Mouse (Mus musculus) kidney, embryonic 15.5 days (tissue): ENCODE data around the gene Cbfa2t2. TPM values are rescaled to one million over a fixed set of nuclear protein-coding genes. Genes with fewer than 3 reads are reported as not detected.
"Not testable (repeated sequence)": the region's sequence is repeated elsewhere in the genome, so short reads cannot be mapped to it uniquely, and the experiment has no call there.

Experiments used
- ATAC-seq: fragments of 200-750 bp; cut with Nextera tagmentation; replicated peaks from 2 replicates; pipeline ENCODE4 v1.8.0; 2017; ENCODE audit warnings: moderate TSS enrichment; ENCODE audit not compliant: low FRiP score
- H3K27ac ChIP-seq: fragments of 300-500 bp; sonication (generic); 2 replicates; pipeline ENCODE4 v1.5.1; 2015; ENCODE audit warnings: mild to moderate bottlenecking, inconsistent platforms
- H3K27me3 ChIP-seq: fragments of 300-500 bp; sonication (generic); 2 replicates; pipeline ENCODE4 v1.6.1; 2015; ENCODE audit warnings: inconsistent platforms
- H3K36me3 ChIP-seq: fragments of 300-500 bp; sonication (generic); 2 replicates; pipeline ENCODE4 v1.6.1; 2015; ENCODE audit warnings: inconsistent platforms
- H3K4me1 ChIP-seq: fragments of 300-500 bp; sonication (generic); 2 replicates; pipeline ENCODE4 v1.6.1; 2015; ENCODE audit warnings: inconsistent platforms
- H3K4me2 ChIP-seq: fragments of 300-500 bp; sonication (generic); 2 replicates; pipeline ENCODE4 v1.6.1; 2015; ENCODE audit warnings: moderate library complexity, mild to moderate bottlenecking, inconsistent platforms
- H3K4me3 ChIP-seq: fragments of 300-500 bp; sonication (generic); replicated peaks from 2 replicates; pipeline ENCODE4 v1.5.1; 2015; ENCODE audit warnings: mild to moderate bottlenecking, inconsistent platforms
- H3K9ac ChIP-seq: fragments of 300-500 bp; sonication (generic); 2 replicates; pipeline ENCODE4 v1.6.1; 2015; ENCODE audit warnings: mild to moderate bottlenecking, inconsistent platforms
- H3K9me3 ChIP-seq: fragments of 300-500 bp; sonication (generic); replicated peaks from 2 replicates; pipeline ENCODE4 v1.6.1; 2016; ENCODE audit warnings: inconsistent platforms
- WGBS: fragments of 180-500 bp; shearing (Covaris S2); methylation state at CpG from one replicate; pipeline ENCODE4 v1.1.7; 2015; ENCODE audit warnings: mixed read lengths; 5-methylcytosine and 5-hydroxymethylcytosine counted together
- polyA plus RNA-seq: library from polyadenylated mRNA; unstranded; fragments of >200 nt; fragmentation: Nextera tagmentation; extraction: Ambion mirVana; gene quantifications from 2 replicates; pipeline ENCODE4 v1.2.1, GENCODE M21; 2015

Gene Cbfa2t2
- polyA plus RNA-seq, 1 experiment from 2014 or later = 46.0 TPM

- no peaks in the 10 kb centered on the region for H3K36me3 ChIP-seq
- H3K4me3 ChIP-seq = no peak overlapping the region
- H3K9me3 ChIP-seq = no peaks in the 10 kb centered on the region
- H3K9ac ChIP-seq = no peak overlapping the region
- no peak overlapping the region for H3K27ac ChIP-seq
- ATAC-seq = no peak
- no peak overlapping the region for H3K4me2 ChIP-seq
- H3K4me1 ChIP-seq = 0 out of 2 replicates have a peak, but pooled peaks cover 8% of the 10 kb centered on the region
- WGBS = 71% methylated on average over 3 of the region's 3 CpGs
- H3K27me3 ChIP-seq = no peaks in the 10 kb centered on the region
These were observed 40.7 kb downstream of the Cbfa2t2 start for GRCm38 (mm10) chr2:154477028-154477427.

GRCm38 (mm10) chr2:154491788-154492187, 55.5 kb downstream of the Cbfa2t2 start:
- Histone ChIP-seq H3K4me2 (no peak overlapping the region), H3K9ac (no peak overlapping the region), H3K4me3 (no peak overlapping the region), H3K27me3 (no peaks in the 10 kb centered on the region), H3K36me3 (no peaks in the 10 kb centered on the region), H3K4me1 (no peaks in the 10 kb centered on the region), H3K9me3 (no peaks in the 10 kb centered on the region), H3K27ac (no peak overlapping the region)
- ATAC-seq = no peak

GRCm38 (mm10) chr2:154493559-154493958, 57.3 kb downstream of the Cbfa2t2 start:
- not testable (repeated sequence) for H3K27ac ChIP-seq, H3K4me3 ChIP-seq, H3K9ac ChIP-seq, H3K4me1 ChIP-seq, H3K4me2 ChIP-seq, ATAC-seq, H3K36me3 ChIP-seq, H3K27me3 ChIP-seq, H3K9me3 ChIP-seq
- 58% methylated on average over 2 of the region's 2 CpGs for WGBS

GRCm38 (mm10) chr2:154495021-154495420, 58.7 kb downstream of the Cbfa2t2 start:
- Histone ChIP-seq H3K9me3 (no peaks in the 10 kb centered on the region), H3K4me3 (no peak overlapping the region), H3K27me3 (no peaks in the 10 kb centered on the region), H3K27ac (no peak overlapping the region), H3K9ac (no peak overlapping the region), H3K4me2 (no peak overlapping the region), H3K36me3 (no peaks in the 10 kb centered on the region), H3K4me1 (0 out of 2 replicates have a peak, but pooled peaks cover 3% of the 10 kb centered on the region)
- no peak for ATAC-seq
- 93% methylated on average over 4 of the region's 4 CpGs for WGBS

GRCm38 (mm10) chr2:154498571-154498970, 62.3 kb downstream of the Cbfa2t2 start:
- WGBS = 41% methylated on average over 5 of the region's 5 CpGs
- Histone ChIP-seq H3K4me2 (no peak overlapping the region), H3K27ac (no peak overlapping the region), H3K27me3 (no peaks in the 10 kb centered on the region), H3K9me3 (no peaks in the 10 kb centered on the region), H3K4me1 (0 out of 2 replicates have a peak, but pooled peaks cover 3% of the 10 kb centered on the region), H3K36me3 (peaks cover 18% of the 10 kb centered on the region), H3K9ac (no peak overlapping the region), H3K4me3 (no peak overlapping the region)
- no peak for ATAC-seq

- no peaks in the 10 kb centered on the region for H3K27me3 ChIP-seq
- 91% methylated on average over 2 of the region's 2 CpGs for WGBS
- H3K4me2 ChIP-seq = no peak overlapping the region
- ATAC-seq = no peak
- no peaks in the 10 kb centered on the region for H3K9me3 ChIP-seq
- H3K4me1 ChIP-seq = 0 out of 2 replicates have a peak, but pooled peaks cover 3% of the 10 kb centered on the region
- no peak overlapping the region for H3K27ac ChIP-seq
- H3K36me3 ChIP-seq = peaks cover 27% of the 10 kb centered on the region
- H3K4me3 ChIP-seq = no peak overlapping the region
- no peak overlapping the region for H3K9ac ChIP-seq
These were observed 63.5 kb downstream of the Cbfa2t2 start for GRCm38 (mm10) chr2:154499717-154500247.

GRCm38 (mm10) chr2:154500758-154501157, 64.5 kb downstream of the Cbfa2t2 start:
- 0 out of 2 replicates have a peak, but pooled peaks cover 3% of the 10 kb centered on the region for H3K4me1 ChIP-seq
- H3K36me3 ChIP-seq = peaks cover 36% of the 10 kb centered on the region
- H3K4me3 ChIP-seq = no peak overlapping the region
- no peak overlapping the region for H3K9ac ChIP-seq
- H3K4me2 ChIP-seq = no peak overlapping the region
- no peak for ATAC-seq
- H3K27me3 ChIP-seq = no peaks in the 10 kb centered on the region
- 89% methylated on average over 3 of the region's 3 CpGs for WGBS
- H3K9me3 ChIP-seq = no peaks in the 10 kb centered on the region
- no peak overlapping the region for H3K27ac ChIP-seq

- 56% methylated on average over 2 of the region's 2 CpGs for WGBS
- Histone ChIP-seq H3K36me3 (peaks cover 69% of the 10 kb centered on the region), H3K9ac (no peak overlapping the region), H3K27me3 (no peaks in the 10 kb centered on the region), H3K4me2 (no peak overlapping the region), H3K9me3 (no peaks in the 10 kb centered on the region), H3K4me3 (no peak overlapping the region), H3K27ac (no peak overlapping the region), H3K4me1 (no peaks in the 10 kb centered on the region)
- ATAC-seq = no peak
These were observed 70.8 kb downstream of the Cbfa2t2 start for GRCm38 (mm10) chr2:154507076-154507475.

GRCm38 (mm10) chr2:154507566-154508283, 71.4 kb downstream of the Cbfa2t2 start:
- Histone ChIP-seq H3K4me3 (no peak overlapping the region), H3K36me3 (peaks cover 75% of the 10 kb centered on the region), H3K27me3 (no peaks in the 10 kb centered on the region), H3K9ac (no peak overlapping the region), H3K27ac (peak overlapping the region; percentile 15; the same call in 1 of the 2 replicates), H3K9me3 (no peaks in the 10 kb centered on the region), H3K4me1 (no peaks in the 10 kb centered on the region), H3K4me2 (no peak overlapping the region)
- no peak for ATAC-seq
- 69% methylated on average over 9 of the region's 9 CpGs for WGBS

- ATAC-seq = no peak
These were observed 72.2 kb downstream of the Cbfa2t2 start for GRCm38 (mm10) chr2:154508450-154508849.

GRCm38 (mm10) chr2:154510141-154510540, 73.9 kb downstream of the Cbfa2t2 start:
- 92% methylated on average over 3 of the region's 3 CpGs for WGBS
- ATAC-seq = no peak
- peaks cover 65% of the 10 kb centered on the region for H3K36me3 ChIP-seq
- H3K9me3 ChIP-seq = no peaks in the 10 kb centered on the region
- H3K4me1 ChIP-seq = no peaks in the 10 kb centered on the region
- no peak overlapping the region for H3K4me2 ChIP-seq
- H3K4me3 ChIP-seq = no peak overlapping the region
- H3K27ac ChIP-seq = no peak overlapping the region
- no peak overlapping the region for H3K9ac ChIP-seq
- no peaks in the 10 kb centered on the region for H3K27me3 ChIP-seq

More at GRCm38 (mm10) chr2:154508450-154508849, 72.2 kb downstream of the Cbfa2t2 start:
- Histone ChIP-seq H3K4me2 (no peak overlapping the region), H3K36me3 (peaks cover 74% of the 10 kb centered on the region), H3K4me3 (no peak overlapping the region), H3K27ac (no peak overlapping the region), H3K27me3 (no peaks in the 10 kb centered on the region), H3K9ac (no peak overlapping the region), H3K9me3 (no peaks in the 10 kb centered on the region), H3K4me1 (no peaks in the 10 kb centered on the region)
- WGBS = 82% methylated on average over 4 of the region's 4 CpGs

GRCm38 (mm10) chr2:154516944-154517343, 80.7 kb downstream of the Cbfa2t2 start:
- Histone ChIP-seq H3K4me2 (no peak overlapping the region), H3K36me3 (peaks cover 60% of the 10 kb centered on the region), H3K9ac (no peak overlapping the region), H3K27ac (no peak overlapping the region), H3K27me3 (no peaks in the 10 kb centered on the region), H3K9me3 (no peaks in the 10 kb centered on the region), H3K4me3 (no peak overlapping the region), H3K4me1 (no peaks in the 10 kb centered on the region)
- WGBS = 76% methylated on average over 3 of the region's 3 CpGs
- ATAC-seq = no peak
